Mouse (Mus musculus): Measurements from ENCODE around the gene Rps19bp1.

- TF ChIP-seq CTCF (IDR thresholded peaks at IDR 0.05; ENCODE audit: low read depth, low read length) (peak; percentile 62), EP300 (IDR thresholded peaks at IDR 0.05; ENCODE audit: insufficient read depth, low read depth, low read length) (no peak)
Observed at GRCm38 (mm10) chr15:80215716-80216479, 48.2 kb downstream of the Rps19bp1 start.

Measured in ES-Bruce4 (cell line).